Mouse (Mus musculus): ENCODE data around the gene Rdm1.

DNA sequence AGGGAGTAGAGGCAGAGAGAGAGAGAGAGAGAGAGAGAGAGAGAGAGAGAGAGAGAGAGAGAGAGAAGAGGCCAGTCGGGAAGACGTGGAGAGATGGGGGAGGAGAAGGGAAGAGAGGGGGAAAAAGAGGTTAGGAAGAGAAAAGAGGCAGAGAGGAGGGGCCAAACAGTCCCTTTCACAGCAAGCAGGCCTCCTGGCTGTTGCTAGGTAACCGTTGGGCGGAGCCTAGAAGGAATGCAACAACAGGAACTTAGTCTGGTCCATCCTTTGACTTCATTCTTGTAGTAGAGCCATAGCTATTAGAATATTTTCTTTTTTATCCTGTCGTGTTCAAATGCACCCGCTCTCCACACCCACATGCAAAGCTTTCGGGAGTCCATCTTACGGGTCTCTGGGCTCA, 9.1 kb upstream of the Rdm1 start:
- TF ChIP-seq FLI1 (IDR thresholded peaks at IDR 0.05; ENCODE audit: low read length): no peak
- no peak for TF ChIP-seq GATA1 (IDR thresholded peaks at IDR 0.05; ENCODE audit: borderline replicate concordance, low read length)
